Mouse (Mus musculus): ENCODE measurements around the gene Fbln5.

DNA sequence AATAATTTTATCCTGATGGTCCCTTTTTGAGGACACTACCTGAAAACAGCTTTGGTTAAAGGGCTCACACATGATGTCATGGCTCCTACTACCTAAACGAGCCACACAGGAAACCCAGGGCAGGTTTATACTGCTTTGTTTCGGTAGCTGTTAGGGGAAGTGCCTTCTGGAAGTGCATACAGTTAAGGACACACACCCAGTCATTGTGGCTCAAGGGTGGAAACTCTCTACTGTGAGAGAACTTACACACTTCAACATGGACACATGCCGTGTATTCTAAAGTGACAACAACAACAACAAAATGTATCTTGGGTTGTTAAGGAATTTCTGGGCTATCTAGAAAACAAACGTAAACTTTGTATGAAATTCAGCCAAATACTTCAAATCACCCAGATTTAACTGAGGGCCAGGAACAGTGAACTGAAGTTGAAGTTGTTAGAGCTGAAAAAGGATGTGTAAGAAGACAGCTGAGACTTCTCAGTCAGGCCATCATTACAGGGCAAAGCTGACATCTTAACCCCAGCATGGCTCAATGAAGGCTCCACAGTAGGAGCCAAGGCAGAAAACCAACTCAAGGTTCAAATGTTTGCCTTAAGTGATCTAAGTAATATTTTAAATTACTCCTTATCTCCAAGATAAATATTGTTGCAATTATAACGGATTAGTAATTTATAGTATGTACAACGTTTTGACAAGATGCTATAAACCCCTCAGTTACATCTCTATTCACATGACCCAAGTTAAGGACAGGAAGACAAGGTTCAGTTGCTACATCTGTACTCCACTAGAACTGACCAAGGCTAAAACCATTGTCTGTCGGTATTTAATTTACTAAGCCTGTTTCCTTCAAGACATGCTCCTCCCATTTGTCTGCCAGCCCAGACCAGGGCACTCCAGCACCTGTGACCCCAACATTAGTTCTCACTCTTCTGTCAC, 13.6 kb upstream of the Fbln5 start:
- no peak for TF ChIP-seq CTCF (conservative IDR thresholded peaks at IDR 0.05; ENCODE audit: low read length)
- no peak for TF ChIP-seq POU5F1 (IDR thresholded peaks at IDR 0.05; ENCODE audit: borderline replicate concordance, low read length)
- no peak for TF ChIP-seq NANOG (IDR thresholded peaks at IDR 0.05; ENCODE audit: borderline replicate concordance, low read length)

All from E14TG2a.4 (cell line).